Mouse (Mus musculus): ENCODE measurements around the gene E2f6. TPM values are rescaled to one million over a fixed set of nuclear protein-coding genes. Genes with fewer than 3 reads are reported as not detected.

E2f6 gene
- polyA plus RNA-seq, 1 experiment, result 40.1 TPM

- TF ChIP-seq POLR2A (IDR thresholded peaks at IDR 0.05; ENCODE audit: extremely low read depth, insufficient read depth, low read length) (no peak), CTCF (IDR thresholded peaks at IDR 0.05; ENCODE audit: extremely low read depth, insufficient read depth, low read length) (no peak)
- peaks cover 3% of the 10 kb centered on the region for H3K4me1 ChIP-seq (ENCODE audit: control insufficient read depth, insufficient read depth, low read length)
- H3K27ac ChIP-seq (ENCODE audit: insufficient read depth, low read length), result no peak overlapping the region
- no peak overlapping the region for H3K4me3 ChIP-seq (ENCODE audit: insufficient read depth, low read length)
Measured at GRCm38 (mm10) chr12:16837766-16838165, 27.0 kb downstream of the E2f6 start.

- TF ChIP-seq CTCF (IDR thresholded peaks at IDR 0.05; ENCODE audit: extremely low read depth, insufficient read depth, low read length) (no peak), POLR2A (IDR thresholded peaks at IDR 0.05; ENCODE audit: extremely low read depth, insufficient read depth, low read length) (no peak)
- H3K4me3 ChIP-seq (ENCODE audit: insufficient read depth, low read length), result no peak overlapping the region
Measured at GRCm38 (mm10) chr12:16840842-16841782, 30.3 kb downstream of the E2f6 start.

GRCm38 (mm10) chr12:16844623-16845592 is 34.1 kb downstream of the E2f6 start:
- Histone ChIP-seq H3K4me1 (ENCODE audit: control insufficient read depth, insufficient read depth, low read length) (0 out of 2 replicates have a peak, but pooled peaks cover 1% of the 10 kb centered on the region), H3K27ac (ENCODE audit: insufficient read depth, low read length) (no peak overlapping the region), H3K4me3 (ENCODE audit: insufficient read depth, low read length) (no peak overlapping the region)
- TF ChIP-seq POLR2A (IDR thresholded peaks at IDR 0.05; ENCODE audit: extremely low read depth, insufficient read depth, low read length) (no peak), CTCF (IDR thresholded peaks at IDR 0.05; ENCODE audit: extremely low read depth, insufficient read depth, low read length) (no peak)

More at GRCm38 (mm10) chr12:16840842-16841782, 30.3 kb downstream of the E2f6 start:
- H3K4me1 ChIP-seq (ENCODE audit: control insufficient read depth, insufficient read depth, low read length), result peaks cover 3% of the 10 kb centered on the region
- no peak overlapping the region for H3K27ac ChIP-seq (ENCODE audit: insufficient read depth, low read length)

- Histone ChIP-seq H3K4me1 (ENCODE audit: control insufficient read depth, insufficient read depth, low read length) (peaks cover 5% of the 10 kb centered on the region), H3K27ac (ENCODE audit: insufficient read depth, low read length) (no peak overlapping the region), H3K4me3 (ENCODE audit: insufficient read depth, low read length) (no peak overlapping the region)
- no peak for TF ChIP-seq CTCF (IDR thresholded peaks at IDR 0.05; ENCODE audit: extremely low read depth, insufficient read depth, low read length)
- no peak for TF ChIP-seq POLR2A (IDR thresholded peaks at IDR 0.05; ENCODE audit: extremely low read depth, insufficient read depth, low read length)
Measured at GRCm38 (mm10) chr12:16847204-16847792, 36.5 kb downstream of the E2f6 start.

- H3K27ac ChIP-seq (ENCODE audit: insufficient read depth, low read length), result no peak overlapping the region
- TF ChIP-seq CTCF (IDR thresholded peaks at IDR 0.05; ENCODE audit: extremely low read depth, insufficient read depth, low read length) (no peak), POLR2A (IDR thresholded peaks at IDR 0.05; ENCODE audit: extremely low read depth, insufficient read depth, low read length) (no peak)
- H3K4me1 ChIP-seq (ENCODE audit: control insufficient read depth, insufficient read depth, low read length), result peaks cover 5% of the 10 kb centered on the region
- no peak overlapping the region for H3K4me3 ChIP-seq (ENCODE audit: insufficient read depth, low read length)
Measured at GRCm38 (mm10) chr12:16848501-16848900, 37.7 kb downstream of the E2f6 start.

GRCm38 (mm10) chr12:16849821-16850220 is 39.1 kb downstream of the E2f6 start:
- H3K27ac ChIP-seq (ENCODE audit: insufficient read depth, low read length), result peak overlapping the region; percentile 85; the same call in 1 of the 2 replicates
- peaks cover 7% of the 10 kb centered on the region for H3K4me1 ChIP-seq (ENCODE audit: control insufficient read depth, insufficient read depth, low read length)
- H3K4me3 ChIP-seq (ENCODE audit: insufficient read depth, low read length), result no peak overlapping the region
- no peak for TF ChIP-seq POLR2A (IDR thresholded peaks at IDR 0.05; ENCODE audit: extremely low read depth, insufficient read depth, low read length)
- TF ChIP-seq CTCF (IDR thresholded peaks at IDR 0.05; ENCODE audit: extremely low read depth, insufficient read depth, low read length), result no peak

- Histone ChIP-seq H3K27ac (ENCODE audit: insufficient read depth, low read length) (peak overlapping the region; percentile 85), H3K4me1 (ENCODE audit: control insufficient read depth, insufficient read depth, low read length) (peaks cover 7% of the 10 kb centered on the region), H3K4me3 (ENCODE audit: insufficient read depth, low read length) (no peak overlapping the region)
- no peak for TF ChIP-seq POLR2A (IDR thresholded peaks at IDR 0.05; ENCODE audit: extremely low read depth, insufficient read depth, low read length)
- TF ChIP-seq CTCF (IDR thresholded peaks at IDR 0.05; ENCODE audit: extremely low read depth, insufficient read depth, low read length), result 0 out of 2 replicates have a peak, but pooled peaks have one; percentile 21
Measured at GRCm38 (mm10) chr12:16850431-16851375, 39.9 kb downstream of the E2f6 start.

Data from cortical plate, adult 2 months (tissue).